Comparison of ENCODE assay signal across 8 mouse cellular contexts in genomic region chr15:103248401-103249313, GRCm38 (mm10). TPM values are rescaled to one million over a fixed set of nuclear protein-coding genes. Genes with fewer than 3 reads are reported as not detected.
DNase-seq lines count a peak whose midpoint lies in the region; ATAC-seq and TF ChIP-seq lines count a peak whose summit lies in the region.

No protein-coding gene starts in this region.

- H3K9me3 ChIP-seq in hindbrain, embryonic 12.5 days (replicated peaks), result no peaks in the 10 kb centered on the region
- H3K9me3 ChIP-seq in midbrain, embryonic 12.5 days, result no peaks in the 10 kb centered on the region

- H3K27me3 ChIP-seq in hindbrain, embryonic 12.5 days, result peaks cover under 1% of the 10 kb centered on the region; the same call in 1 of the 2 replicates
- H3K27me3 ChIP-seq in midbrain, embryonic 12.5 days, result no peaks in the 10 kb centered on the region

- peak; percentile 29; the same call in 1 of the 2 replicates for ATAC-seq in hindbrain, embryonic 12.5 days (ENCODE audit: low FRiP score)
- ATAC-seq in midbrain, embryonic 12.5 days (ENCODE audit: low FRiP score, low read depth), result peak; percentile 52; the same call in 1 of the 2 replicates

- H3K27ac ChIP-seq in hindbrain, embryonic 12.5 days, result 0 out of 2 replicates have a peak overlapping the region, but pooled peaks have one; percentile 4
- no peak overlapping the region for H3K27ac ChIP-seq in midbrain, embryonic 12.5 days (replicated peaks)

- H3K36me3 ChIP-seq in hindbrain, embryonic 12.5 days, result peaks cover 49% of the 10 kb centered on the region
- peaks cover 48% of the 10 kb centered on the region for H3K36me3 ChIP-seq in midbrain, embryonic 12.5 days

- no peak overlapping the region for H3K4me3 ChIP-seq in lung, adult 2 months (replicated peaks; ENCODE audit: extremely low read depth, low read depth, low read length)
- no peak overlapping the region for H3K4me3 ChIP-seq in hindbrain, embryonic 12.5 days
- H3K4me3 ChIP-seq in midbrain, embryonic 12.5 days, result no peak overlapping the region

- DNase-seq in adrenal gland, postnatal 10 days, result peak; percentile 32
- no peak for DNase-seq in adrenal gland, postnatal 4 days (ENCODE audit: low spot score in 2 of 2)
- peak; percentile 18 for DNase-seq in lung, postnatal 14 days
- DNase-seq in lung, adult 2 months, result no peak
- no peak for DNase-seq in frontal cortex, postnatal 10 days (ENCODE audit: low spot score in 2 of 2)
- no peak for DNase-seq in cerebellum, adult 9-10 months

- H3K4me1 ChIP-seq in lung, adult 2 months (ENCODE audit: control insufficient read depth, insufficient read depth, low read length), result no peaks in the 10 kb centered on the region; the same call in 1 of the 2 replicates
- H3K4me1 ChIP-seq in hindbrain, embryonic 12.5 days, result peaks cover 10% of the 10 kb centered on the region
- H3K4me1 ChIP-seq in midbrain, embryonic 12.5 days, result peaks cover 11% of the 10 kb centered on the region

- WGBS in lung, adult 2 months, result 74% methylated on average over 28 of the region's 28 CpGs
- WGBS in hindbrain, embryonic 12.5 days, result 86% methylated on average over 28 of the region's 28 CpGs
- 85% methylated on average over 28 of the region's 28 CpGs for WGBS in midbrain, embryonic 12.5 days

- H3K4me2 ChIP-seq in hindbrain, embryonic 12.5 days (replicated peaks), result no peak overlapping the region
- H3K4me2 ChIP-seq in midbrain, embryonic 12.5 days (replicated peaks), result no peak overlapping the region

- H3K9ac ChIP-seq in hindbrain, embryonic 12.5 days, result no peak overlapping the region
- no peak overlapping the region for H3K9ac ChIP-seq in midbrain, embryonic 12.5 days (replicated peaks)

- TF ChIP-seq POLR2A in lung, adult 2 months (IDR thresholded peaks at IDR 0.05; ENCODE audit: borderline replicate concordance, extremely low read depth, low read depth, low read length), result no peak

- no peak for TF ChIP-seq CTCF in lung, adult 2 months (IDR thresholded peaks at IDR 0.05; ENCODE audit: insufficient read depth, low read length)

RNA-seq across cellular contexts. Expression of gene Hnrnpa1, which starts 8.4 kb away (rescaled TPM):
- 100 to 1,000 TPM; 248 to 299 TPM for total RNA-seq in adrenal gland, postnatal 10 days (2021)
- 100 to 1,000 TPM; 404 to 457 TPM for total RNA-seq in adrenal gland, postnatal 4 days (2021)
- polyA plus RNA-seq in lung, adult 2 months (2012; rRNA removed), result 49.1 and 93.5 TPM in 2 replicates
- 1,137 and 1,149 TPM in 2 replicates for polyA plus RNA-seq in hindbrain, embryonic 12.5 days (2016; fragmentation: Nextera tagmentation; extraction: Ambion mirVana)
- 1,196 and 1,287 TPM in 2 replicates for polyA plus RNA-seq in midbrain, embryonic 12.5 days (2016; fragmentation: Nextera tagmentation; extraction: Ambion mirVana)

RNA-seq across cellular contexts. Expression of gene Cbx5, which starts 9.0 kb away (rescaled TPM):
- total RNA-seq in adrenal gland, postnatal 10 days (2021), result 10 to 100 TPM; 66.6 to 85.8 TPM
- total RNA-seq in adrenal gland, postnatal 4 days (2021), result 100 to 1,000 TPM; 111 to 127 TPM
- polyA plus RNA-seq in lung, adult 2 months (2012; rRNA removed), result 12.2 and 20.0 TPM in 2 replicates
- polyA plus RNA-seq in hindbrain, embryonic 12.5 days (2016; fragmentation: Nextera tagmentation; extraction: Ambion mirVana), result 188 and 190 TPM in 2 replicates
- 203 and 216 TPM in 2 replicates for polyA plus RNA-seq in midbrain, embryonic 12.5 days (2016; fragmentation: Nextera tagmentation; extraction: Ambion mirVana)

RNA-seq across cellular contexts. Expression of gene Nfe2, which starts 9.5 kb away (rescaled TPM):
- 1 to 10 TPM; 3.2 to 4.3 TPM for total RNA-seq in adrenal gland, postnatal 10 days (2021)
- total RNA-seq in adrenal gland, postnatal 4 days (2021), result 1 to 10 TPM; 5.8 to 8.9 TPM
- 7.7 and 14.1 TPM in 2 replicates for polyA plus RNA-seq in lung, adult 2 months (2012; rRNA removed)
- polyA plus RNA-seq in hindbrain, embryonic 12.5 days (2016; fragmentation: Nextera tagmentation; extraction: Ambion mirVana), result 5.1 and 5.4 TPM in 2 replicates
- 3.4 and 3.8 TPM in 2 replicates for polyA plus RNA-seq in midbrain, embryonic 12.5 days (2016; fragmentation: Nextera tagmentation; extraction: Ambion mirVana)

RNA-seq across cellular contexts. Expression of gene Copz1, which starts 23.9 kb away (rescaled TPM):
- 100 to 1,000 TPM; 114 TPM for total RNA-seq in adrenal gland, postnatal 10 days (2021)
- total RNA-seq in adrenal gland, postnatal 4 days (2021), result 100 to 1,000 TPM; 132 to 140 TPM
- 55.1 and 86.2 TPM in 2 replicates for polyA plus RNA-seq in lung, adult 2 months (2012; rRNA removed)
- 235 and 247 TPM in 2 replicates for polyA plus RNA-seq in hindbrain, embryonic 12.5 days (2016; fragmentation: Nextera tagmentation; extraction: Ambion mirVana)
- 232 and 235 TPM in 2 replicates for polyA plus RNA-seq in midbrain, embryonic 12.5 days (2016; fragmentation: Nextera tagmentation; extraction: Ambion mirVana)

Comparison
In these comparisons a context has a peak if more than half of its experiments do, and no peak if none do; other contexts are left out.
1. DNase-seq: peak in adrenal gland, postnatal 10 days (single experiment) and lung, postnatal 14 days (single experiment); none in adrenal gland, postnatal 4 days (0 of 2), lung, adult 2 months (single experiment), frontal cortex, postnatal 10 days (0 of 2) and cerebellum, adult 9-10 months (single experiment).
2. RNA of gene Hnrnpa1, which starts 8.4 kb away (polyA plus RNA-seq): 1,196 to 1,287 TPM in midbrain, embryonic 12.5 days and 1,137 to 1,149 TPM in hindbrain, embryonic 12.5 days; 49.1 to 93.5 TPM in lung, adult 2 months; every median in the first group is over 10 times any median in the second.